Mouse (Mus musculus): ENCODE results near the gene Asprv1. TPM values are rescaled to one million over a fixed set of nuclear protein-coding genes. Genes with fewer than 3 reads are reported as not detected.

Asprv1 gene
- polyA plus RNA-seq (2014; fragmentation: Nextera tagmentation; extraction: Ambion mirVana), result 0.59 and 1.0 TPM in 2 replicates

- H3K9me3 ChIP-seq (replicated peaks; ENCODE audit: control insufficient read depth, low read length), result no peaks in the 10 kb centered on the region
- no peak within 1 kb of the TSS for H3K27ac ChIP-seq (ENCODE audit: low read depth, low read length)
- no peaks in the 10 kb centered on the region for H3K27me3 ChIP-seq (replicated peaks; ENCODE audit: control insufficient read depth, insufficient read depth, low read length)
- no peaks in the 10 kb centered on the region for H3K4me1 ChIP-seq (ENCODE audit: control insufficient read depth, insufficient read depth, low read length)
- DNase-seq (ENCODE audit: low spot score) (no peak), ATAC-seq (no peak)
- no peak within 1 kb of the TSS for H3K4me3 ChIP-seq (ENCODE audit: low read depth, low read length)
- no peak within 1 kb of the TSS for H3K4me2 ChIP-seq (ENCODE audit: low read length)
- no peaks in the 10 kb centered on the region for H3K36me3 ChIP-seq (ENCODE audit: control insufficient read depth, insufficient read depth, low read length)
- H3K9ac ChIP-seq (ENCODE audit: low read length), result no peak within 1 kb of the TSS
- 44% methylated on average over 10 of the region's 10 CpGs for WGBS
Measured at GRCm38 (mm10) chr6:86627946-86628345, at the start of gene Asprv1. TSS of gene Asprv1 (plus strand) at chr6:86628164.

DNA sequence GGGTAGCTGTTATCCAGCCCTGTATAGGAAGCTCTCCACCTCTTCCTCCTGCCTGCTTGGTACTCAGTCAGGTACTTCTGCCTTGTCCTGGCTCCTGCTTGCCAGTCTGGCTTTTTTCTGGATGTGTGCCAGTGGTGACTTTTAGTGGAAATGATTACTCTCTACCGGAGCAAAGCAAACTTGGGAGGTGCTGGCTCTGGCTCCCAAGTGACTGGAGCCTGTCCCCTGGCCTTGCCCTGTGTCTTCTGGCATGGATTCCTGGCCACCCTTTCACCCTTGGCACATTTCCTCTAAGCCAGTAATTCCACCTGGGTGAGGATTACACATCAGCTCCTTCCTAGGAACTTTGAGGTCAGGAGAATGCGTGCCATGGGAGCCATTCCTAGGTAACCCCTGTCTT lies 49.6 kb upstream of the Asprv1 start:
- Histone ChIP-seq H3K27ac (ENCODE audit: low read depth, low read length) (no peak overlapping the region), H3K4me3 (ENCODE audit: low read depth, low read length) (no peak overlapping the region), H3K4me2 (ENCODE audit: low read length) (no peak overlapping the region), H3K36me3 (ENCODE audit: control insufficient read depth, insufficient read depth, low read length) (no peaks in the 10 kb centered on the region), H3K9ac (ENCODE audit: low read length) (no peak overlapping the region), H3K9me3 (replicated peaks; ENCODE audit: control insufficient read depth, low read length) (no peaks in the 10 kb centered on the region), H3K4me1 (ENCODE audit: control insufficient read depth, insufficient read depth, low read length) (no peaks in the 10 kb centered on the region), H3K27me3 (replicated peaks; ENCODE audit: control insufficient read depth, insufficient read depth, low read length) (no peaks in the 10 kb centered on the region)
- 68% methylated on average over 2 of the region's 2 CpGs for WGBS
- DNase-seq (ENCODE audit: low spot score) (no peak), ATAC-seq (no peak)

DNA sequence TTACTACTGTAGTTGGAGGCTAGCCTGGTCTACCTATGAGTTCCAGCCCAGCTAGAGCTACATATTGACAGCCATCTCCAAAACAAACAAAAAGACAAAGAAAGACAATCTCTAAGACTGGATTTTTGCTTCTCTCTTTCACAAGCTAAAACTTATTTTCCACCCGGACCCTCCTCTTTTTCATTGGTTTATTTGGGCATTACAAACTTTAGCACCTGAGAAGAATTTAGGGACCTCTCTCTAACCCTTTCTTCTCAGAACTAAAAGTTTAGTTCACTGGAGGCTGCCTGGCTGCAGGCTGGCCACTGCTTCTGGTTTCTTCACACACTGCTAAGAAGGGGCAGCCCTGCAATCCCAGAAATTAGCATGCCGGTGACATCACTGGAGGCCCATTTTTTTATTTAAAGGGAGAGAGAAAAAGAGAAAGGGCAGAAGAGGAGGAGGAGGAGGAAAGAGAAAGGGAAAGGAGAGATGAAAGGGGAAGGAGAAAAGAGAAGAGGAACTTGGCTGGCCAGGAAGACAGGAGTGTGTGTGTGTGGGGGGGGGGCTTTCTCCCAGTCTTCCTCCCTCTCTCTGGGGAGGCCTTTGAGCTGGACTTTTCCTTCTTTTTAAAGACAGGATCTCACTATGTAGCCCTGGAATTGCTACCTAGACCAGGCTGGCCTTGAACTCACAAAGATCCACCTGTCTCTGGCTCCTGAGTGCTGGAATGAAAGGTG lies 48.7 kb upstream of the Asprv1 start:
- Histone ChIP-seq H3K9ac (ENCODE audit: low read length) (no peak overlapping the region), H3K4me3 (ENCODE audit: low read depth, low read length) (no peak overlapping the region), H3K4me1 (ENCODE audit: control insufficient read depth, insufficient read depth, low read length) (peaks cover 2% of the 10 kb centered on the region), H3K9me3 (replicated peaks; ENCODE audit: control insufficient read depth, low read length) (no peaks in the 10 kb centered on the region), H3K27ac (ENCODE audit: low read depth, low read length) (no peak overlapping the region), H3K27me3 (replicated peaks; ENCODE audit: control insufficient read depth, insufficient read depth, low read length) (no peaks in the 10 kb centered on the region), H3K36me3 (ENCODE audit: control insufficient read depth, insufficient read depth, low read length) (no peaks in the 10 kb centered on the region), H3K4me2 (ENCODE audit: low read length) (no peak overlapping the region)
- ATAC-seq, result no peak
- DNase-seq (ENCODE audit: low spot score), result no peak
- WGBS, result 65% methylated on average over 2 of the region's 2 CpGs

- ATAC-seq (no peak), DNase-seq (ENCODE audit: low spot score) (no peak)
- Histone ChIP-seq H3K9me3 (replicated peaks; ENCODE audit: control insufficient read depth, low read length) (no peaks in the 10 kb centered on the region), H3K36me3 (ENCODE audit: control insufficient read depth, insufficient read depth, low read length) (no peaks in the 10 kb centered on the region), H3K4me1 (ENCODE audit: control insufficient read depth, insufficient read depth, low read length) (peaks cover 7% of the 10 kb centered on the region), H3K4me3 (ENCODE audit: low read depth, low read length) (no peak overlapping the region), H3K27me3 (replicated peaks; ENCODE audit: control insufficient read depth, insufficient read depth, low read length) (no peaks in the 10 kb centered on the region), H3K27ac (ENCODE audit: low read depth, low read length) (no peak overlapping the region), H3K4me2 (ENCODE audit: low read length) (no peak overlapping the region), H3K9ac (ENCODE audit: low read length) (no peak overlapping the region)
- WGBS, result 82% methylated on average over 3 of the region's 3 CpGs
Measured at GRCm38 (mm10) chr6:86579926-86580325, 48.0 kb upstream of the Asprv1 start.

DNA sequence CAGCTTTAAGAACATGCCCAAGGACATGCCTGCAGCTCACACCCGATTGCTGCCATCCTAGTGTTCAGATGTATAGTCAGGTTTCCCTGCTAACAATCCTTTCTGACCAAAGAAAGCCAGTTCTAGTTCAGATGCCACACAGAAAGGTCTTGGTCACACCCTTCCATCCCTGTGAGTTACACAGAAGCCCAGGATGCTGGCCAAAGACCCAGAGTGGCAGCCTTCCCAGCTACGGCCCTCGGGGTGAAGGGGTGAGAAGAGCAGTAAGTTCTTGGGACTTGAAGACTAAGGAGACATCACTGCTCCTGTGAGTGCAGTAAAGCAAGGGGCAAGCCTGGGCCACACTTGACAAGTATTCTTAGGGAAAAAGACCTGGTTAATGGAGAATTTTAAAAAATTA lies 44.8 kb upstream of the Asprv1 start:
- Histone ChIP-seq H3K27ac (ENCODE audit: low read depth, low read length) (no peak overlapping the region), H3K9me3 (replicated peaks; ENCODE audit: control insufficient read depth, low read length) (no peaks in the 10 kb centered on the region), H3K27me3 (replicated peaks; ENCODE audit: control insufficient read depth, insufficient read depth, low read length) (no peaks in the 10 kb centered on the region), H3K4me1 (ENCODE audit: control insufficient read depth, insufficient read depth, low read length) (peaks cover 7% of the 10 kb centered on the region), H3K4me3 (ENCODE audit: low read depth, low read length) (no peak overlapping the region), H3K9ac (ENCODE audit: low read length) (no peak overlapping the region), H3K36me3 (ENCODE audit: control insufficient read depth, insufficient read depth, low read length) (no peaks in the 10 kb centered on the region), H3K4me2 (ENCODE audit: low read length) (no peak overlapping the region)
- DNase-seq (ENCODE audit: low spot score), result no peak
- ATAC-seq, result no peak
- 89% methylated on average over 3 of the region's 3 CpGs for WGBS

DNA sequence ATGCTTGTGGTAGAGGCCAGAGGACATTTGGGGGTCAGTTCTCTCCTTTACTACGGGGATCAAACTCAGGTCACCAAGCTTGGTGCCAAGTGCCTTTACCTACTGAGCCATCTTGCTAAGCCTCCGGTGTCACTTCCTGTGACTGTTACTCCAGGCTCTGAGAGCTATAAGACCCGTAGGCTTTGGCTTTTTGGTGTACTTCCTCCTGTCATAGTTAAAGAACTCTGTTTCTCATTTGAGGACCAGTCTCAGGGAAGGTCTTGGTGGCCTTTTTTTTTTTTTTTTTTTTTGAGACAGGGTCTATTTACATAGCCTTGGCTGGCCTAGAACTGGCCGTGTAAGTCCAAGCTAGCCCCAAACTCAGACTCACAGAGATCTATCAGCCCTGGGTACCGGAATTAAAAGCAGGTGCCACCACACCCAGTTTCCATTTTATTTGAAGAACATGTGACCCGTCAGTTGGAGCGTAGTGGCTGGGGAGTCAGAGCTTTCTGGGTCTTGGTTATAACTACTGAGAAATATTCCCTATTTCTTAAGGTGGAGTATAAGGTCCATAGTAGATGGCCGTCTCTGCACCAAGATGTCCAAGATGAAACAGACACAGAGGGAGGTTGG lies 44.3 kb upstream of the Asprv1 start:
- Histone ChIP-seq H3K27ac (ENCODE audit: low read depth, low read length) (peak overlapping the region; percentile 90; the same call in 1 of the 2 replicates), H3K9me3 (replicated peaks; ENCODE audit: control insufficient read depth, low read length) (no peaks in the 10 kb centered on the region), H3K9ac (ENCODE audit: low read length) (no peak overlapping the region), H3K36me3 (ENCODE audit: control insufficient read depth, insufficient read depth, low read length) (no peaks in the 10 kb centered on the region), H3K27me3 (replicated peaks; ENCODE audit: control insufficient read depth, insufficient read depth, low read length) (no peaks in the 10 kb centered on the region), H3K4me2 (ENCODE audit: low read length) (no peak overlapping the region), H3K4me3 (ENCODE audit: low read depth, low read length) (no peak overlapping the region), H3K4me1 (ENCODE audit: control insufficient read depth, insufficient read depth, low read length) (peaks cover 7% of the 10 kb centered on the region)
- 91% methylated on average over 8 of the region's 8 CpGs for WGBS
- DNase-seq (ENCODE audit: low spot score), result no peak
- no peak for ATAC-seq

DNA sequence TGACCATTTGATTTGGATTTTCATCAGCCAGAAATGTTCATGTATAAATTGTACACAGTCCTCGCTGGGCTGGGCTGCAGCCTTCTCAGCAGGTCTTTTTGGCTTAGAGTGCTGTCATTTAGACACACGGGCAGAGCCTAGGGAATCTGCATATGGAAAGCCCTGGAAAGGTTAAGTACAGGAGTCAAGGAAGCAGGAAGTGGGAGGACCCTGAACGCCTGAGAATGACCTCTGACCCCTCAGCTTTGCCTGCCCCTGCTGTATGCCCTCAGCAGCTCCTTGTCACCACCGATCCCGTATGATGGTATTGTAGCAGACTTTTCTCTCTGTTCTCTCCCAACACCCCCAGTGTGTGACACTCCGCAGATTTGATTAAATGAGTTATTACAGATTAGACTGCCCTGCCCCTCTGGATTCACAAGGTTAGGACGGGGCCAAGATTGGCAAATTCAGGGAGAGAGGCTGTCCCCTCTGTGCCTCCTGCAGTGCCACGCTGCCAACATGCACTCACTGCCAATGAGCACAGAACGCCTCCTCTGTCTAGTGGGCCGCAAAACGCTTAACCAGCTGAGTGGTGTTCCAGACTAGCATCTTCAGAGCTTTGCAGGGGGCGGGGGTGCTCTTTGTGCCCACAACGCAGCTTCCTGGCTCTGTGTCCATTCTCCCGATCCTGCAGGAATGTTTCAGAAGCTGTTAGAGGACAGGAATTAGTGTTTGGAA lies 43.5 kb upstream of the Asprv1 start:
- H3K27ac ChIP-seq (ENCODE audit: low read depth, low read length), result peak overlapping the region; percentile 90
- H3K4me1 ChIP-seq (ENCODE audit: control insufficient read depth, insufficient read depth, low read length), result peaks cover 7% of the 10 kb centered on the region
- WGBS, result 33% methylated on average over 14 of the region's 14 CpGs
- H3K9me3 ChIP-seq (replicated peaks; ENCODE audit: control insufficient read depth, low read length), result no peaks in the 10 kb centered on the region
- peak overlapping the region; percentile 54 for H3K4me2 ChIP-seq (ENCODE audit: low read length)
- no peaks in the 10 kb centered on the region for H3K27me3 ChIP-seq (replicated peaks; ENCODE audit: control insufficient read depth, insufficient read depth, low read length)
- no peaks in the 10 kb centered on the region for H3K36me3 ChIP-seq (ENCODE audit: control insufficient read depth, insufficient read depth, low read length)
- DNase-seq (ENCODE audit: low spot score) (peak; percentile 73), ATAC-seq (peak; percentile 82)
- peak overlapping the region; percentile 19 for H3K4me3 ChIP-seq (ENCODE audit: low read depth, low read length)
- H3K9ac ChIP-seq (ENCODE audit: low read length), result peak overlapping the region; percentile 64

DNA sequence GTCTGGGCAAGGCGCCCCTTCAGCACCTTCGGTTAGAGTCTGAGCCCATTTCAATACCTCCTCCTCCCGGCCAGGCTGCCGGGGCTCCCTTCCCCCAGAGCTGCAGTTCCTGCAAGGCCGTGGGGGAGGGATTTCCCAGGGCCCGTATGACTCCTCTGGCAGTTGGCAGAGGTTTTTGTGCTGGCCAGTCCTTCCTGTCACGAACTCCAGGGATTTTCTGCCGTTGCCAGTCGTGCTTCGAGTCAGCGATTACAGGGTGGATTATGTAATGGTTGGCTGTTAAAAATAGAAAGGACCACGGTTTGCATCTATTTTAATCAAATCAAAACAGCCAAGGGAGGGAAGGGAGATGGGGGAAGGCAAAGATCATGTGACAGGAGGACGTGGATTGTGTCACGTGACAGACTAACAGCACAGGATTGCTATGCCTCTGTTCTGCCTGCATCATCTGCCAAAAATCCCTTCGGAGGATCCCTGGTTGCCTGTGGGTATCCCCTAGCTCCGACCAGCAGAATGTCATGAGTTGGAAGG lies 42.8 kb upstream of the Asprv1 start:
- peaks cover 7% of the 10 kb centered on the region for H3K4me1 ChIP-seq (ENCODE audit: control insufficient read depth, insufficient read depth, low read length)
- peak overlapping the region; percentile 19 for H3K4me3 ChIP-seq (ENCODE audit: low read depth, low read length)
- H3K9ac ChIP-seq (ENCODE audit: low read length), result peak overlapping the region; percentile 64
- peak overlapping the region; percentile 90 for H3K27ac ChIP-seq (ENCODE audit: low read depth, low read length)
- 8% methylated on average over 16 of the region's 16 CpGs for WGBS
- DNase-seq (ENCODE audit: low spot score) (peak; percentile 93), ATAC-seq (peak; percentile 93)
- no peaks in the 10 kb centered on the region for H3K36me3 ChIP-seq (ENCODE audit: control insufficient read depth, insufficient read depth, low read length)
- H3K27me3 ChIP-seq (replicated peaks; ENCODE audit: control insufficient read depth, insufficient read depth, low read length), result no peaks in the 10 kb centered on the region
- peak overlapping the region; percentile 54 for H3K4me2 ChIP-seq (ENCODE audit: low read length)
- no peaks in the 10 kb centered on the region for H3K9me3 ChIP-seq (replicated peaks; ENCODE audit: control insufficient read depth, low read length)

Measured in forebrain, embryonic 14.5 days (tissue).